Mouse (Mus musculus) C3H10T1/2 (cell line): Measurements from ENCODE around the gene Pus10. TPM values are rescaled to one million over a fixed set of nuclear protein-coding genes. Genes with fewer than 3 reads are reported as not detected.

Experiments used
- polyA plus RNA-seq, 2 experiments: library from polyadenylated mRNA; unstranded; fragments of >200 nt; fragmentation: generic; extraction: Trizol; gene quantifications; one replicate each; pipeline ENCODE4 v1.2.1; 2012; ENCODE audit warnings: missing spikeins in 2 of 2

Gene Pus10
- polyA plus RNA-seq: 1 to 10 TPM in 1 of 2 experiments, under 1 TPM in 1; 0.41 to 3.4 TPM

DNA sequence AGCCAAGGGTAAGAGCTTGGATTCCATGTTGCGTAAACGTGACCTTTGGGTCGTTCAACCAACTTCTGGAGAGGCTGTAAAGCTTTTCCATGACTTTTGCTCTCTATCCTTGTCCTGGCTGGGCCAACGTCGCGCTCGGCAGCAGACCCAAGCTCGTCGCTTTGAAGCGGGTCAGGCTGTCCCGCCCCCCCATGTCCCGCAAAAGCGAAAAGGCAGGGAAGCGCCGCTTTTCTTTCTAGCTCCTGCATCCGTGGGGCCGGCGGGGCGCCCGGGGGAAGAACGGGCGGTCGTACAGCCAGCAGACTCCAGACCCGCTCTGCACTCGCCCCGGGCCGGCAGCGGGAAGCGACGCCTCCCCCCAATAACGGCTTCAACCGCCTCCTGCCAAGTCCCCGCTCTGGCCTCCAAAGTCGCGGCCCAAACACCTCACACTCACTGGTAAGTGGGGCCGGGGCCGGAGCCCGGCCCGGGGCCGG lies at the start of gene Pus10:
Pus10 (plus strand) TSS at position 364 of the 476 bp plus-strand sequence.

GRCm38 (mm10) chr11:23632945-23633878 lies 32.3 kb upstream of the Pus10 start, which contains the start of gene 0610010F05Rik:
Gene 0610010F05Rik (minus strand): TSS chr11:23633639.

DNA sequence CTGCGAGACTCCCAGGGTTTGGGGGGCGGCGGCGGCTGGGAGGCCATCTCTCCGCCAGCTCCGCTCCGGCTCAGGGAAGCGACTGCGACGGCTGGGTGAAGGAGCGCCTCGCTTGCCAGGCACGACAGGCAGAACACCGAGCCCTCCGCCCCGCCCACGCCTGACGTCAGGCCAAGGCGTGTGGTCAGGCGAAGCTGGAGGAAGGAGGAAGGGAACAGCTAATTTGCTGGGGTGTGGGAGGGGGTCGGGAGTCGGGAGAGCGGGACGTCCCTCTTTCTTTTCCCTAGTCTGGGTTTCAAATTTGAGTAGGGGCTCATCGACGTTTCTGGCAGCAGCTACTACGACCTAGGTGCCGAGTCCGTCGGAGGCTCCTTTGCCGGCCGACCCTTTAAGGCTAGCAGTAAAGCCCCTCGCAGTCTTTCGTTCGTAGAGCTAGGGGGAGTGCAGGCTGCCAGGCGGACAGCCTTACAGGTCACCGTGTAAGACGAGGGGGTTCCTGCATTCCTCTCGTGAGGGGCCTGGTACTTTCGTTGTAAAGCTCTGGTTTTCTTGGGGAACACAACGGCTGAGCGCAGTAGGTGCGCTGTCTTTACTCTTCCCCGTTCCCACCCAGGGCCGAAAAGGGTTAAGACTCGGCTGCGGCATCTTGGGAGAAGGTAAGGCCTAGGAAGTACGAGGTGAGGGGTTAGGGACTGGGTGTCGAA lies 476 bp downstream of the Pus10 start, which contains the start of gene Pex13:
Pex13 (minus strand) TSS at position 162 of the 704 bp plus-strand sequence.

GRCm38 (mm10) chr11:23770760-23771506 lies 105.5 kb downstream of the Pus10 start, which contains the start of gene Rel:
Gene Rel (minus strand): TSS chr11:23770970.

Other genes with a start within 250 kb of the Pus10 start
- 10 to 100 TPM in 1 of 2 experiments, 1 to 10 TPM in 1; 1.8 to 14.9 TPM for gene Ahsa2, start 167.6 kb upstream of the Pus10 start, polyA plus RNA-seq
- gene 1700093K21Rik, start 144.5 kb upstream of the Pus10 start, polyA plus RNA-seq: under 1 TPM in 1 of 2 experiments, not detected in 1; 0.05 TPM
- gene 0610010F05Rik, start 32.0 kb upstream of the Pus10 start, polyA plus RNA-seq: 1 to 10 TPM in 1 of 2 experiments, under 1 TPM in 1; 0.35 to 1.2 TPM
- gene Pex13, start 285 bp downstream of the Pus10 start, polyA plus RNA-seq: 1 to 10 TPM in 1 of 2 experiments, under 1 TPM in 1; 0.55 to 8.7 TPM
- under 1 TPM; 0.06 to 0.33 TPM for gene Rel, start 105.3 kb downstream of the Pus10 start, polyA plus RNA-seq
- gene Papolg, start 229.6 kb downstream of the Pus10 start, polyA plus RNA-seq: 1 to 10 TPM in 1 of 2 experiments, under 1 TPM in 1; 0.18 to 2.4 TPM